Mouse (Mus musculus): ENCODE data around the gene C530008M17Rik. TPM values are rescaled to one million over a fixed set of nuclear protein-coding genes. Genes with fewer than 3 reads are reported as not detected.

C530008M17Rik gene
- total and polyA plus RNA-seq, 3 experiments = 0.04 to 0.44 TPM; not detected in 1

GRCm38 (mm10) chr5:76809031-76809430 is 152.7 kb downstream of the C530008M17Rik start:
- no peaks in the 10 kb centered on the region for H3K36me3 ChIP-seq (replicated peaks in 1 of 2; ENCODE audit: control insufficient read depth in 1 of 2, insufficient read depth in 1 of 2, low read length in 1 of 2)
- dilution Hi-C loops (cut with MboI; ENCODE audit: extremely low pct_ligation_motif_present, extremely low pct_unique_long_range_greater_than_20kb, low sequenced_read_pairs) (no loop called here), in situ Hi-C loops (cut with MboI; ENCODE audit: low pct_ligation_motif_present, low pct_unique_long_range_greater_than_20kb, low sequenced_read_pairs) (no loop called here)
- 0 out of 4 replicates have a peak, but pooled peaks cover 0 to 2% of the 10 kb centered on the region in 2 experiments for H3K4me1 ChIP-seq (ENCODE audit: control insufficient read depth in 1 of 2, insufficient read depth in 2 of 2)
- no peak overlapping the region for H3K9ac ChIP-seq (ENCODE audit: insufficient read depth, low read depth)
- H3K79me2 ChIP-seq (replicated peaks; ENCODE audit: control insufficient read depth, extremely low read depth, insufficient read depth, poor library complexity, severe bottlenecking) = no peaks in the 10 kb centered on the region
- no peak overlapping the region for H3K27ac ChIP-seq (ENCODE audit: insufficient read depth, low read depth)
- H3K9me3 ChIP-seq (replicated peaks; ENCODE audit: low read length) = no peaks in the 10 kb centered on the region
- no peak for DNase-seq (ENCODE audit: extremely low read depth)
- no peak overlapping the region for H3K4me2 ChIP-seq (ENCODE audit: insufficient read depth, low read depth, poor library complexity, severe bottlenecking)
- H3K4me3 ChIP-seq (replicated peaks in 1 of 3; ENCODE audit: low read depth in 2 of 3, low read length in 2 of 3, poor library complexity in 1 of 3) = no peak overlapping the region
- no peak for TF ChIP-seq ELF1 (IDR thresholded peaks at IDR 0.05; ENCODE audit: low read depth, low read length)
- TF ChIP-seq MXI1 (IDR thresholded peaks at IDR 0.05; ENCODE audit: low read depth, low read length) = no peak
- TF ChIP-seq ZKSCAN1 (IDR thresholded peaks at IDR 0.05; ENCODE audit: borderline replicate concordance, low read depth, low read length) = no peak
- TF ChIP-seq RAD21 (IDR thresholded peaks at IDR 0.05; ENCODE audit: low read depth, low read length) = no peak
- TF ChIP-seq MYC (IDR thresholded peaks at IDR 0.05; ENCODE audit: low read depth, low read length) = no peak
- TF ChIP-seq SMC3 (IDR thresholded peaks at IDR 0.05; ENCODE audit: low read depth, low read length) = no peak
- no peak for TF ChIP-seq CHD1 (IDR thresholded peaks at IDR 0.05; ENCODE audit: low read depth, low read length)
- TF ChIP-seq CTCF (conservative IDR thresholded peaks at IDR 0.05 in 1 of 2, IDR thresholded peaks at IDR 0.05 in 1 of 2; ENCODE audit: low read depth in 2 of 2, low read length in 2 of 2) = no peak
- TF ChIP-seq MAX (IDR thresholded peaks at IDR 0.05; ENCODE audit: low read length) = no peak
- TF ChIP-seq NRF1 (IDR thresholded peaks at IDR 0.05; ENCODE audit: low read depth, low read length) = no peak
- TF ChIP-seq E2F4 (IDR thresholded peaks at IDR 0.05; ENCODE audit: insufficient replicate concordance, low read depth, low read length) = no peak
- no peak for TF ChIP-seq POLR2A (IDR thresholded peaks at IDR 0.05; ENCODE audit: low read depth, low read length)
- TF ChIP-seq RCOR1 (conservative IDR thresholded peaks at IDR 0.05; ENCODE audit: low read depth, low read length) = no peak
- no peak for TF ChIP-seq USF1 (IDR thresholded peaks at IDR 0.05; ENCODE audit: low read depth, low read length)
- no peaks in the 10 kb centered on the region for H3K27me3 ChIP-seq (replicated peaks)

- TF ChIP-seq JUN (IDR thresholded peaks at IDR 0.05; ENCODE audit: insufficient read depth, low read depth, low read length) (no peak), IRF4 (IDR thresholded peaks at IDR 0.05; ENCODE audit: low read depth, low read length) (no peak)
- Histone ChIP-seq H3K36me3 (replicated peaks in 1 of 2; ENCODE audit: control insufficient read depth in 1 of 2, insufficient read depth in 1 of 2, low read length in 1 of 2) (no peaks in the 10 kb centered on the region), H3K9me3 (replicated peaks; ENCODE audit: low read length) (no peaks in the 10 kb centered on the region), H3K27ac (ENCODE audit: insufficient read depth, low read depth) (no peak overlapping the region), H3K79me2 (replicated peaks; ENCODE audit: control insufficient read depth, extremely low read depth, insufficient read depth, poor library complexity, severe bottlenecking) (no peaks in the 10 kb centered on the region), H3K4me3 (replicated peaks in 1 of 3; ENCODE audit: low read depth in 2 of 3, low read length in 2 of 3, poor library complexity in 1 of 3) (no peak overlapping the region), H3K4me2 (ENCODE audit: insufficient read depth, low read depth, poor library complexity, severe bottlenecking) (no peak overlapping the region), H3K27me3 (replicated peaks) (no peaks in the 10 kb centered on the region), H3K4me1 (ENCODE audit: control insufficient read depth in 1 of 2, insufficient read depth in 2 of 2) (peaks cover 6 to 19% of the 10 kb centered on the region in 2 experiments; a peak in 3 of 4 replicates), H3K9ac (ENCODE audit: insufficient read depth, low read depth) (no peak overlapping the region)
- dilution Hi-C loops (cut with MboI; ENCODE audit: extremely low pct_ligation_motif_present, extremely low pct_unique_long_range_greater_than_20kb, low sequenced_read_pairs) (no loop called here), in situ Hi-C loops (cut with MboI; ENCODE audit: low pct_ligation_motif_present, low pct_unique_long_range_greater_than_20kb, low sequenced_read_pairs) (no loop called here)
- no peak for DNase-seq (ENCODE audit: extremely low read depth)
These were observed 158.7 kb downstream of the C530008M17Rik start for GRCm38 (mm10) chr5:76815035-76815434.

All from CH12.LX (cell line).